Mouse (Mus musculus) forebrain, embryonic 11.5 days (tissue): ENCODE data around the gene Col25a1. TPM values are rescaled to one million over a fixed set of nuclear protein-coding genes. Genes with fewer than 3 reads are reported as not detected.

Experiments used
- ATAC-seq: fragments of 200-750 bp; cut with Nextera tagmentation; replicated peaks from 2 replicates; pipeline ENCODE4 v1.8.0; 2017; ENCODE audit warnings: moderate TSS enrichment; ENCODE audit not compliant: low FRiP score
- DNase-seq: peaks from one replicate; pipeline ENCODE4 v3.0.0-alpha.2; 2017; ENCODE audit warnings: low spot score
- H3K27ac ChIP-seq: fragments of 300-500 bp; sonication (generic); 2 replicates; pipeline ENCODE4 v1.5.1; 2014; ENCODE audit warnings: low read depth, low read length
- H3K27me3 ChIP-seq: fragments of 300-500 bp; sonication (generic); 2 replicates; pipeline ENCODE4 v1.6.1; 2014; ENCODE audit warnings: mild to moderate bottlenecking, low read length, mixed read lengths; ENCODE audit not compliant: control insufficient read depth, insufficient read depth
- H3K36me3 ChIP-seq: fragments of 300-500 bp; sonication (generic); 2 replicates; pipeline ENCODE4 v1.6.1; 2014; ENCODE audit warnings: mild to moderate bottlenecking, low read length, moderate library complexity, mixed read lengths; ENCODE audit not compliant: control insufficient read depth, insufficient read depth
- H3K4me1 ChIP-seq: fragments of 300-500 bp; sonication (generic); replicated peaks from 2 replicates; pipeline ENCODE4 v1.6.1; 2014; ENCODE audit warnings: low read length, mixed read lengths; ENCODE audit not compliant: control insufficient read depth, insufficient read depth
- H3K4me2 ChIP-seq: fragments of 300-500 bp; sonication (generic); 2 replicates; pipeline ENCODE4 v1.6.1; 2014; ENCODE audit warnings: low read depth, mild to moderate bottlenecking, low read length, moderate library complexity, mixed read lengths; ENCODE audit not compliant: severe bottlenecking
- H3K4me3 ChIP-seq: fragments of 300-500 bp; sonication (generic); 2 replicates; pipeline ENCODE4 v1.5.1; 2014; ENCODE audit warnings: low read depth, low read length
- H3K9ac ChIP-seq: fragments of 300-500 bp; sonication (generic); 2 replicates; pipeline ENCODE4 v1.6.1; 2014; ENCODE audit warnings: low read length
- H3K9me3 ChIP-seq: fragments of 300-500 bp; sonication (generic); 2 replicates; pipeline ENCODE4 v1.6.1; 2016; ENCODE audit warnings: low read length, mixed read lengths; ENCODE audit not compliant: control insufficient read depth
- WGBS: fragments of 180-500 bp; shearing (Covaris S2); extraction: QIAGEN DNeasy Blood & Tissue Kit; methylation state at CpG from one replicate; pipeline ENCODE4 v1.1.7; 2014; 5-methylcytosine and 5-hydroxymethylcytosine counted together
- polyA plus RNA-seq: library from polyadenylated mRNA; unstranded; fragments of >200 nt; fragmentation: Nextera tagmentation; extraction: Ambion mirVana; gene quantifications from 2 replicates; pipeline ENCODE4 v1.2.1, GENCODE M21; 2014

The Col25a1 gene
- polyA plus RNA-seq, 1 experiment from 2014 or later, result 2.4 TPM

GRCm38 (mm10) chr3:130354399-130355039 lies 223.2 kb downstream of the Col25a1 start:
- ATAC-seq (no peak), DNase-seq (no peak)
- H3K27me3 ChIP-seq, result no peaks in the 10 kb centered on the region
- 87% methylated on average over 4 of the region's 4 CpGs for WGBS
- no peak overlapping the region for H3K27ac ChIP-seq
- H3K9ac ChIP-seq, result no peak overlapping the region
- H3K4me3 ChIP-seq, result no peak overlapping the region
- no peak overlapping the region for H3K4me2 ChIP-seq
- no peaks in the 10 kb centered on the region for H3K4me1 ChIP-seq
- no peaks in the 10 kb centered on the region for H3K9me3 ChIP-seq
- H3K36me3 ChIP-seq, result no peaks in the 10 kb centered on the region

DNA sequence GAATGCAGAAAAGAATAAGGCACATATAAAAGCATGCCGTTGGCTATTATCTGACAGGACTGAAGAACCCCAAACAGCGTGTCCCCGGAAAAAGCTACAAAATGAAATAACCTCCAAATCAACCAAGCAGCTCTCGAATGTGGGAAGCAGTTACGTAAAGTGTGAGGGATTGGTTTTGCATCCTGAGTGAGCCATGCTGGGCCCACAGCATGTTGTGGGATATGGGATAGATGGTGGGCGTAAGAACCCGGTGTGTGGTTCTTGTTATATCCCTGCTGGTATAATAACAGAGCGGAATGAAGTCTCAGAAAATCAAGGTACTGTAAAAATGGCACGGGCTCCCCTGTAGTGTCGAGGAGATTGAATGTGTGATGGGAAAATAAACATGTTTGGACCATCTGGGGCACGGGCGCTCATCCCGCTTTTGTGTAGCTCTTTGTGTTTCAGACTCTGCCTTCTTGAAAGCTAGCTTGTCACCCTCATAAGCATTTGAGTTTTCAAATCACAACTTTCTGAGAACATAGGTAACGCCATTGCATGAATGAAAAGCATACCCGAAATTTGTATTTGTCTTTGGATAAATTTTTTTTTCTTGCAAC lies 225.4 kb downstream of the Col25a1 start:
- ATAC-seq (no peak), DNase-seq (no peak)
- Histone ChIP-seq H3K4me1 (no peaks in the 10 kb centered on the region), H3K27me3 (no peaks in the 10 kb centered on the region), H3K36me3 (no peaks in the 10 kb centered on the region), H3K9me3 (no peaks in the 10 kb centered on the region), H3K9ac (no peak overlapping the region), H3K4me3 (no peak overlapping the region), H3K27ac (no peak overlapping the region), H3K4me2 (no peak overlapping the region)
- WGBS, result 78% methylated on average over 15 of the region's 15 CpGs

- Histone ChIP-seq H3K4me2 (no peak overlapping the region), H3K36me3 (no peaks in the 10 kb centered on the region), H3K4me1 (no peaks in the 10 kb centered on the region), H3K27ac (no peak overlapping the region), H3K9me3 (no peaks in the 10 kb centered on the region), H3K4me3 (no peak overlapping the region), H3K27me3 (no peaks in the 10 kb centered on the region), H3K9ac (no peak overlapping the region)
- ATAC-seq (no peak), DNase-seq (no peak)
- 84% methylated on average over 7 of the region's 7 CpGs for WGBS
Measured at GRCm38 (mm10) chr3:130360813-130361212, 229.5 kb downstream of the Col25a1 start.

DNA sequence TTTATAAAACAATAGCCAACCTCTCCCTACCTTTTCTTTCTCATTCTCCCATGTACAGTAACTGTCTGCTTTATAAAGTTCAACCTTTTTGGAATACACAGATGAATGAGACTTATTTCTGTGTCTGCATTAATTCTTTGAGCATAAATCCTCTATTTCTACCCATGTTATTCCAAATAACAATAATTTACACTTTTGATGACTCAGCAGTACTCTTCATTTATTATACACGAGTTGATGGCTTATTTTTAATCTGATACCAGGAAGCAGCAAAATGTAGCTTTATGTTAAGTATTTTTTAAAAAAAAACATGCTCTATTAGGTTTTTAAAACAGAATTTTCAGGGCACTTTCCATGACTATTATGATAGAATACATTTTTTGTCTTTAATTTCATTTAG lies 230.6 kb downstream of the Col25a1 start:
- H3K36me3 ChIP-seq, result no peaks in the 10 kb centered on the region
- H3K9me3 ChIP-seq, result no peaks in the 10 kb centered on the region
- no peaks in the 10 kb centered on the region for H3K27me3 ChIP-seq
- ATAC-seq (no peak), DNase-seq (no peak)
- H3K4me1 ChIP-seq, result no peaks in the 10 kb centered on the region
- H3K4me2 ChIP-seq, result no peak overlapping the region
- H3K9ac ChIP-seq, result no peak overlapping the region
- 75% methylated on average over 1 of the region's 1 CpGs for WGBS
- H3K27ac ChIP-seq, result no peak overlapping the region
- no peak overlapping the region for H3K4me3 ChIP-seq

GRCm38 (mm10) chr3:130362797-130363367 lies 231.6 kb downstream of the Col25a1 start:
- WGBS, result 80% methylated on average over 7 of the region's 7 CpGs
- DNase-seq (no peak), ATAC-seq (no peak)
- Histone ChIP-seq H3K27ac (no peak overlapping the region), H3K9ac (no peak overlapping the region), H3K27me3 (no peaks in the 10 kb centered on the region), H3K4me3 (no peak overlapping the region), H3K4me2 (no peak overlapping the region), H3K36me3 (no peaks in the 10 kb centered on the region), H3K4me1 (no peaks in the 10 kb centered on the region), H3K9me3 (no peaks in the 10 kb centered on the region)

GRCm38 (mm10) chr3:130366917-130367610 lies 235.8 kb downstream of the Col25a1 start:
- Histone ChIP-seq H3K9ac (no peak overlapping the region), H3K27me3 (no peaks in the 10 kb centered on the region), H3K4me3 (no peak overlapping the region), H3K4me2 (no peak overlapping the region), H3K36me3 (no peaks in the 10 kb centered on the region), H3K27ac (no peak overlapping the region), H3K9me3 (no peaks in the 10 kb centered on the region), H3K4me1 (no peaks in the 10 kb centered on the region)
- WGBS, result 61% methylated on average over 8 of the region's 8 CpGs
- DNase-seq, result no peak
- ATAC-seq, result no peak

GRCm38 (mm10) chr3:130368352-130368751 lies 237.1 kb downstream of the Col25a1 start:
- no peak overlapping the region for H3K4me2 ChIP-seq
- no peaks in the 10 kb centered on the region for H3K27me3 ChIP-seq
- H3K27ac ChIP-seq, result no peak overlapping the region
- DNase-seq (no peak), ATAC-seq (no peak)
- no peak overlapping the region for H3K4me3 ChIP-seq
- H3K36me3 ChIP-seq, result no peaks in the 10 kb centered on the region
- H3K4me1 ChIP-seq, result no peaks in the 10 kb centered on the region
- 94% methylated on average over 4 of the region's 4 CpGs for WGBS
- no peak overlapping the region for H3K9ac ChIP-seq
- no peaks in the 10 kb centered on the region for H3K9me3 ChIP-seq

DNA sequence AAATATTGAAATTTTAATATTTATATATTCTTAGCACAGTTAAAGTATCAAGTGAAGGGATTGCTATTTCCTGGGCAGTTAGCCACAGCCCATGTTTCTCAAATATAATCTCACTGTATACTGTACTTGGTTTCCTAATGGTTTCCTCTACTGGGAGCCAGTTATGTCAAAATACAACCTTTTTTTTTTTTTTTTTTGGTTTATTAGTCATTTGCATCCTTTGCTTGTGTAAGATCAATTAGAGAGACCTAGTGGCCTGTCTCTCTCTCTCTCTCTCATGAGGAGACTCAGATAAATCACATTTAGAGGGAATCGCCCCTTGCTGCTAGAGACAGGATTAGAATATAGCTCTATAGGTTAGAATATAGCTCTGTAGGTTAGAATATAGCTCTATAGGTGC lies 237.8 kb downstream of the Col25a1 start:
- Histone ChIP-seq H3K36me3 (no peaks in the 10 kb centered on the region), H3K4me2 (no peak overlapping the region), H3K4me1 (no peaks in the 10 kb centered on the region), H3K9me3 (no peaks in the 10 kb centered on the region), H3K9ac (no peak overlapping the region), H3K27me3 (no peaks in the 10 kb centered on the region), H3K4me3 (no peak overlapping the region), H3K27ac (no peak overlapping the region)
- WGBS, result 95% methylated on average over 1 of the region's 1 CpGs
- ATAC-seq (no peak), DNase-seq (no peak)
